Mouse (Mus musculus): ENCODE results near the gene Shisa8. TPM values are rescaled to one million over a fixed set of nuclear protein-coding genes. Genes with fewer than 3 reads are reported as not detected.

Shisa8 gene
- total RNA-seq, 2 experiments from 2014 or later = 0.95 to 1.2 TPM

- DNase-seq (ENCODE audit: low spot score in 2 of 2) = no peak
Observed at GRCm38 (mm10) chr15:82218778-82219666, 6.4 kb upstream of the Shisa8 start.

GRCm38 (mm10) chr15:82217980-82218379 lies 5.4 kb upstream of the Shisa8 start:
- Histone ChIP-seq H3K27ac (no peak overlapping the region), H3K4me3 (no peak overlapping the region)
- no peak for DNase-seq (ENCODE audit: low spot score in 2 of 2)
- no peak for TF ChIP-seq CTCF (conservative IDR thresholded peaks at IDR 0.05)

More at GRCm38 (mm10) chr15:82218778-82219666, 6.4 kb upstream of the Shisa8 start:
- no peak overlapping the region for H3K4me3 ChIP-seq
- no peak overlapping the region for H3K27ac ChIP-seq
- TF ChIP-seq CTCF (conservative IDR thresholded peaks at IDR 0.05) = no peak

GRCm38 (mm10) chr15:82217039-82217438 lies 4.4 kb upstream of the Shisa8 start:
- no peak overlapping the region for H3K27ac ChIP-seq
- no peak for DNase-seq (ENCODE audit: low spot score in 2 of 2)
- peak; percentile 37 for TF ChIP-seq CTCF (conservative IDR thresholded peaks at IDR 0.05)
- no peak overlapping the region for H3K4me3 ChIP-seq

GRCm38 (mm10) chr15:82216142-82216827 lies 3.7 kb upstream of the Shisa8 start:
- H3K27ac ChIP-seq = no peak overlapping the region
- TF ChIP-seq CTCF (conservative IDR thresholded peaks at IDR 0.05) = no peak
- no peak for DNase-seq (ENCODE audit: low spot score in 2 of 2)

GRCm38 (mm10) chr15:82215332-82216046 lies 2.9 kb upstream of the Shisa8 start:
- TF ChIP-seq CTCF (conservative IDR thresholded peaks at IDR 0.05) = no peak
- no peak for DNase-seq (ENCODE audit: low spot score in 2 of 2)
- Histone ChIP-seq H3K27ac (no peak overlapping the region), H3K4me3 (no peak overlapping the region)

More at GRCm38 (mm10) chr15:82216142-82216827, 3.7 kb upstream of the Shisa8 start:
- no peak overlapping the region for H3K4me3 ChIP-seq

- no peak for DNase-seq (ENCODE audit: low spot score in 2 of 2)
- no peak for TF ChIP-seq CTCF (conservative IDR thresholded peaks at IDR 0.05)
Observed at GRCm38 (mm10) chr15:82213222-82213621, 607 bp upstream of the Shisa8 start.

GRCm38 (mm10) chr15:82211911-82212751 lies 484 bp downstream of the Shisa8 start:
- Histone ChIP-seq H3K27ac (no peak overlapping the region), H3K4me3 (peak overlapping the region; percentile 50)
- DNase-seq (ENCODE audit: low spot score in 2 of 2) = no peak
- peak; percentile 52 for TF ChIP-seq CTCF (conservative IDR thresholded peaks at IDR 0.05)

More at GRCm38 (mm10) chr15:82213222-82213621, 607 bp upstream of the Shisa8 start:
- no peak overlapping the region for H3K4me3 ChIP-seq
- H3K27ac ChIP-seq = no peak overlapping the region

GRCm38 (mm10) chr15:82211281-82211680 lies 1.3 kb downstream of the Shisa8 start:
- Histone ChIP-seq H3K27ac (no peak overlapping the region), H3K4me3 (no peak overlapping the region; the same call in 1 of the 2 replicates)
- no peak for TF ChIP-seq CTCF (conservative IDR thresholded peaks at IDR 0.05)
- DNase-seq (ENCODE audit: low spot score in 2 of 2) = no peak

- no peak for TF ChIP-seq CTCF (conservative IDR thresholded peaks at IDR 0.05)
- Histone ChIP-seq H3K4me3 (no peak overlapping the region), H3K27ac (no peak overlapping the region)
- no peak for DNase-seq (ENCODE audit: low spot score in 2 of 2)
Observed at GRCm38 (mm10) chr15:82210801-82211200, 1.8 kb downstream of the Shisa8 start.

- no peak for TF ChIP-seq CTCF (conservative IDR thresholded peaks at IDR 0.05)
- no peak for DNase-seq (ENCODE audit: low spot score in 2 of 2)
- no peak overlapping the region for H3K27ac ChIP-seq
- no peak overlapping the region for H3K4me3 ChIP-seq
Observed at GRCm38 (mm10) chr15:82209295-82210050, 3.1 kb downstream of the Shisa8 start.

- Histone ChIP-seq H3K27ac (no peak overlapping the region), H3K4me3 (no peak overlapping the region)
- TF ChIP-seq CTCF (conservative IDR thresholded peaks at IDR 0.05) = no peak
Observed at GRCm38 (mm10) chr15:82208307-82208706, 4.3 kb downstream of the Shisa8 start.

More at GRCm38 (mm10) chr15:82208307-82208706, 4.3 kb downstream of the Shisa8 start:
- DNase-seq (ENCODE audit: low spot score in 2 of 2) = no peak
